Mouse (Mus musculus): ENCODE data around the gene Mgl2.

- TF ChIP-seq POLR2A (IDR thresholded peaks at IDR 0.05; ENCODE audit: insufficient read length, low read depth) = no peak
- no peak for TF ChIP-seq USF1 (IDR thresholded peaks at IDR 0.05; ENCODE audit: low read depth)
- TF ChIP-seq TCF3 (IDR thresholded peaks at IDR 0.05; ENCODE audit: insufficient read length, low read depth) = no peak
- no peak for TF ChIP-seq REST (IDR thresholded peaks at IDR 0.05; ENCODE audit: insufficient read depth, insufficient read length)
- no peak for TF ChIP-seq MYOD1 (IDR thresholded peaks at IDR 0.05; ENCODE audit: control insufficient read depth in 1 of 3, insufficient read length in 2 of 3, low read depth in 2 of 3)
- TF ChIP-seq TCF12 (IDR thresholded peaks at IDR 0.05; ENCODE audit: insufficient read depth, poor library complexity, severe bottlenecking) = no peak
- no peak for TF ChIP-seq MAX (IDR thresholded peaks at IDR 0.05; ENCODE audit: low read depth)
- TF ChIP-seq MYOG (IDR thresholded peaks at IDR 0.05; ENCODE audit: control insufficient read depth in 1 of 3, insufficient read depth in 1 of 3, insufficient read length in 2 of 3, low read depth in 2 of 3) = no peak
- no peak for TF ChIP-seq E2F4 (IDR thresholded peaks at IDR 0.05; ENCODE audit: insufficient read depth)
- TF ChIP-seq POLR2AphosphoS2 (IDR thresholded peaks at IDR 0.05; ENCODE audit: insufficient read length, low read depth) = no peak
Measured at GRCm38 (mm10) chr11:70172298-70172697, 42.2 kb downstream of the Mgl2 start.
